Mouse (Mus musculus) megakaryocyte, embryonic 14.5 days (primary cell): Measurements from ENCODE around the gene Acvr1c. TPM values are rescaled to one million over a fixed set of nuclear protein-coding genes. Genes with fewer than 3 reads are reported as not detected.

Experiments used
- H3K27me3 ChIP-seq: replicated peaks from 2 replicates; pipeline ENCODE3; 2012; ENCODE audit warnings: inconsistent platforms
- H3K36me3 ChIP-seq: replicated peaks from 2 replicates; pipeline ENCODE3; 2012; ENCODE audit warnings: low read length, inconsistent platforms, mixed read lengths
- H3K4me1 ChIP-seq: 2 replicates; pipeline ENCODE4 v1.6.1; 2012; ENCODE audit warnings: inconsistent platforms
- H3K4me3 ChIP-seq: replicated peaks from 2 replicates; pipeline ENCODE3; 2012; ENCODE audit warnings: moderate library complexity, mild to moderate bottlenecking, inconsistent platforms
- H3K9me3 ChIP-seq: 2 replicates; pipeline ENCODE4 v1.6.1; 2012; ENCODE audit warnings: inconsistent platforms
- FLI1 ChIP-seq: IDR thresholded peaks from 2 replicates; pipeline ENCODE4 v1.6.1; 2012; ENCODE audit warnings: low read length, inconsistent platforms, mixed read lengths
- GATA1 ChIP-seq: IDR thresholded peaks from 3 replicates; pipeline ENCODE4 v1.6.1; 2012; ENCODE audit warnings: mixed read lengths, low read length, inconsistent platforms, borderline replicate concordance
- polyA plus RNA-seq: library from polyadenylated mRNA; stranded (reverse); fragments of >175 nt; gene quantifications from 2 replicates; pipeline ENCODE4 v1.2.3, GENCODE M21; 2012; ENCODE audit warnings: low replicate concordance; ENCODE audit not compliant: insufficient read depth

The Acvr1c gene
- polyA plus RNA-seq, 1 experiment: not detected

GRCm38 (mm10) chr2:58354389-58354788 is 3.3 kb downstream of the Acvr1c start:
- no peaks in the 10 kb centered on the region for H3K9me3 ChIP-seq
- H3K36me3 ChIP-seq: no peaks in the 10 kb centered on the region
- no peak overlapping the region for H3K4me3 ChIP-seq
- peaks cover 28% of the 10 kb centered on the region for H3K27me3 ChIP-seq
- no peak for TF ChIP-seq GATA1
- no peak for TF ChIP-seq FLI1
- H3K4me1 ChIP-seq: peaks cover 14% of the 10 kb centered on the region

- H3K27me3 ChIP-seq: peaks cover 18% of the 10 kb centered on the region
- H3K9me3 ChIP-seq: no peaks in the 10 kb centered on the region
- peaks cover 11% of the 10 kb centered on the region for H3K4me1 ChIP-seq
- no peaks in the 10 kb centered on the region for H3K36me3 ChIP-seq
- no peak overlapping the region for H3K4me3 ChIP-seq
- TF ChIP-seq GATA1 (no peak), FLI1 (no peak)
Measured at GRCm38 (mm10) chr2:58352846-58353245, 4.8 kb downstream of the Acvr1c start.

- peaks cover 2% of the 10 kb centered on the region for H3K27me3 ChIP-seq
- TF ChIP-seq GATA1 (no peak), FLI1 (no peak)
- H3K4me1 ChIP-seq: no peaks in the 10 kb centered on the region
- H3K4me3 ChIP-seq: no peak overlapping the region
- no peaks in the 10 kb centered on the region for H3K36me3 ChIP-seq
- no peaks in the 10 kb centered on the region for H3K9me3 ChIP-seq
Measured at GRCm38 (mm10) chr2:58350657-58351056, 7.0 kb downstream of the Acvr1c start.

- Histone ChIP-seq H3K9me3 (0 out of 2 replicates have a peak, but pooled peaks cover 3% of the 10 kb centered on the region), H3K27me3 (no peaks in the 10 kb centered on the region), H3K4me1 (no peaks in the 10 kb centered on the region), H3K36me3 (no peaks in the 10 kb centered on the region), H3K4me3 (no peak overlapping the region)
- no peak for TF ChIP-seq FLI1
- TF ChIP-seq GATA1: no peak
Measured at GRCm38 (mm10) chr2:58336730-58337129, 21.0 kb downstream of the Acvr1c start.

GRCm38 (mm10) chr2:58329589-58329988 is 28.1 kb downstream of the Acvr1c start:
- H3K4me1 ChIP-seq: peaks cover 2% of the 10 kb centered on the region
- no peak for TF ChIP-seq GATA1
- TF ChIP-seq FLI1: no peak
- peaks cover 5% of the 10 kb centered on the region for H3K27me3 ChIP-seq
- no peak overlapping the region for H3K4me3 ChIP-seq
- no peaks in the 10 kb centered on the region for H3K9me3 ChIP-seq
- no peaks in the 10 kb centered on the region for H3K36me3 ChIP-seq

- TF ChIP-seq GATA1 (no peak), FLI1 (no peak)
- Histone ChIP-seq H3K9me3 (no peaks in the 10 kb centered on the region), H3K4me3 (peak overlapping the region; percentile 87), H3K4me1 (peaks cover 10% of the 10 kb centered on the region), H3K27me3 (peaks cover 9% of the 10 kb centered on the region), H3K36me3 (no peaks in the 10 kb centered on the region)
Measured at GRCm38 (mm10) chr2:58324118-58324901, 33.4 kb downstream of the Acvr1c start.

GRCm38 (mm10) chr2:58323274-58323673 is 34.4 kb downstream of the Acvr1c start:
- Histone ChIP-seq H3K9me3 (no peaks in the 10 kb centered on the region), H3K36me3 (no peaks in the 10 kb centered on the region), H3K4me3 (no peak overlapping the region), H3K27me3 (peaks cover 9% of the 10 kb centered on the region), H3K4me1 (peaks cover 10% of the 10 kb centered on the region)
- TF ChIP-seq FLI1: no peak
- TF ChIP-seq GATA1: no peak

- H3K4me3 ChIP-seq: no peak overlapping the region
- H3K4me1 ChIP-seq: no peaks in the 10 kb centered on the region
- no peak for TF ChIP-seq FLI1
- TF ChIP-seq GATA1: no peak
- H3K9me3 ChIP-seq: no peaks in the 10 kb centered on the region
- H3K36me3 ChIP-seq: no peaks in the 10 kb centered on the region
- H3K27me3 ChIP-seq: no peaks in the 10 kb centered on the region
Measured at GRCm38 (mm10) chr2:58316186-58316585, 41.5 kb downstream of the Acvr1c start.

GRCm38 (mm10) chr2:58309695-58310094 is 48.0 kb downstream of the Acvr1c start:
- no peaks in the 10 kb centered on the region for H3K4me1 ChIP-seq
- H3K4me3 ChIP-seq: no peak overlapping the region
- H3K27me3 ChIP-seq: no peaks in the 10 kb centered on the region
- TF ChIP-seq FLI1 (no peak), GATA1 (no peak)
- no peaks in the 10 kb centered on the region for H3K36me3 ChIP-seq
- no peaks in the 10 kb centered on the region for H3K9me3 ChIP-seq

GRCm38 (mm10) chr2:58304450-58304849 is 53.2 kb downstream of the Acvr1c start:
- Histone ChIP-seq H3K4me3 (no peak overlapping the region), H3K36me3 (no peaks in the 10 kb centered on the region), H3K27me3 (no peaks in the 10 kb centered on the region), H3K9me3 (no peaks in the 10 kb centered on the region), H3K4me1 (no peaks in the 10 kb centered on the region)
- no peak for TF ChIP-seq GATA1
- no peak for TF ChIP-seq FLI1
